Comparison of ENCODE assay signal across 10 mouse cellular contexts in the genomic region with DNA sequence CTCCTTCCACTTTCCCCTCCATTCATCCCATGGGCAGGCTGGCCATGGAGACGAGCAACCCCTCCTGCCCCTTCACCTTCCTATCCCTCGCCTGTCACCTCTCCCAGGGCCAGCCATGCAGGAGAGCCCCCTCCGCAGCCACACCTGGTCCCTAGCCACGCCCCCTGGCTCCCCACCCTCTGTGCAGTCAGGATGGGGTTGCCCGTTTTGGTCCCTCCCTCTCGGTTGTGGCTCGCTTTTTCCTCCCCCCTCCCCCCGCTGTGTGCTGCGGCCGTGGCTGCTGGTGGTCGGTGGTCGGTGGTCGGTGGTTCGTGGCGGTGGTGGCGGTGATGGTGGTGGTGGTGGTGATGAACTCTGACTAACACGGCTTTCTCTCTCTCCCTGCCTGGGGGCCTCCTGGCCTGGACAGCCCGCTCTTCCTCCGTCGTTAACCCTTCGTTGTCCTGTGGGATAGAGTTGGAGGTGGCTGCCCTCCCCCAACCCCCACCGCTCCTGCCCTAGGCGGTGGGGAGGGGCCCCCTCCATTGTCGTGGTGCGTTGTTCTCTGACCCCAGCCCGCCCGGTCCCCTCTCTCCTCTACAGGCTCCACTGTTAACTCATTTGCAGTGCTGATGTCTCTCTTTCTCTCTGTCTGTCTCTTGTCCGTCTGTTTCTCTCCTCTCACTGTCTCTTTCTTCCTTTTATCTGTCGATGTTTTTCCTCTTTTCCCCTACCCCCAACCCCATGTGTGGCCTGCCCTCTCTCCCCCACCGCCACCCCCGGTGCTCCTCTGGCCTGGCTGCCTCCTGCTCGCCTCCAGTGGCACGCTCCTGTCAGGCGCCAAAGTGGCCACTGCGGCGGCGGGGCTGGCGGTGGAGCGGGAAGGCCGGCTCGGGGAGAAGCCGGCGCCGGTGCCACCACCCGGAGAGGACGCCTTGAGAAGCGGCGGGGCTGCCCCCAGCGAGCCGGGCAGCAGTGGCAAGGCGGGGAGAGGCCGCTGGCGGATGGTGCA. TPM values are rescaled to one million over a fixed set of nuclear protein-coding genes. Genes with fewer than 3 reads are reported as not detected.
A peak's percentile ranks its signal among the peaks of the same experiment; 100 is the strongest.
DNase-seq lines count a peak whose midpoint lies in the region; ATAC-seq and TF ChIP-seq lines count a peak whose summit lies in the region.
"Had no signal": no experiment of that assay in that cellular context is flagged by ENCODE, and none has a peak within 500 bp of the region (broad histone marks: within the 10 kb centered on the region; RNA-seq: fewer than 3 reads in every experiment).

No protein-coding gene starts in this region.

- no peak for TF ChIP-seq CTCF in lung, adult 2 months (IDR thresholded peaks at IDR 0.05; ENCODE audit: insufficient read depth, low read length)

- 3% methylated on average over 52 of the region's 53 CpGs for whole genome bisulfite sequencing in lung, embryonic 16.5 days
- WGBS in lung, adult 2 months, result 10% methylated on average over 53 of the region's 53 CpGs
- WGBS in forebrain, embryonic 16.5 days, result 5% methylated on average over 52 of the region's 53 CpGs
- 5% methylated on average over 50 of the region's 53 CpGs for WGBS in limb, embryonic 15.5 days

- H3K27ac ChIP-seq in lung, embryonic 16.5 days (ENCODE audit: low read length), result no peak overlapping the region
- H3K27ac ChIP-seq in forebrain, embryonic 16.5 days (ENCODE audit: low read length), result no peak overlapping the region
- H3K27ac ChIP-seq in limb, embryonic 15.5 days, result no peak overlapping the region

- H3K36me3 ChIP-seq in lung, embryonic 16.5 days (ENCODE audit: control insufficient read depth, insufficient read depth, low read length), result no peaks in the 10 kb centered on the region
- no peaks in the 10 kb centered on the region for H3K36me3 ChIP-seq in forebrain, embryonic 16.5 days (ENCODE audit: control insufficient read depth, insufficient read depth)
- no peaks in the 10 kb centered on the region for H3K36me3 ChIP-seq in limb, embryonic 15.5 days

- H3K27me3 ChIP-seq in lung, embryonic 16.5 days (ENCODE audit: control insufficient read depth, insufficient read depth, low read depth, low read length), result peaks cover 3% of the 10 kb centered on the region
- no peaks in the 10 kb centered on the region for H3K27me3 ChIP-seq in forebrain, embryonic 16.5 days (replicated peaks; ENCODE audit: control insufficient read depth, insufficient read depth, low read length)
- H3K27me3 ChIP-seq in limb, embryonic 15.5 days, result peaks cover 54% of the 10 kb centered on the region

- ATAC-seq in lung, embryonic 16.5 days (ENCODE audit: low read depth), result peak; percentile 40; the same call in 1 of the 2 replicates
- peak; percentile 24; the same call in 1 of the 2 replicates for ATAC-seq in forebrain, embryonic 16.5 days
- no peak for ATAC-seq in limb, embryonic 15.5 days (ENCODE audit: insufficient number of reproducible peaks, low FRiP score, low TSS enrichment, low read depth)

- no peak overlapping the region; the same call in 1 of the 2 replicates for H3K9ac ChIP-seq in lung, embryonic 16.5 days (ENCODE audit: low read length)
- H3K9ac ChIP-seq in forebrain, embryonic 16.5 days (replicated peaks; ENCODE audit: low read depth, low read length), result no peak overlapping the region; the same call in 1 of the 2 replicates
- no peak overlapping the region for H3K9ac ChIP-seq in limb, embryonic 15.5 days

- peak overlapping the region; percentile 32 for H3K4me3 ChIP-seq in lung, embryonic 16.5 days (ENCODE audit: low read length)
- no peak overlapping the region for H3K4me3 ChIP-seq in lung, adult 2 months (replicated peaks; ENCODE audit: extremely low read depth, low read depth, low read length)
- peak overlapping the region; percentile 20 for H3K4me3 ChIP-seq in forebrain, embryonic 16.5 days (replicated peaks; ENCODE audit: low read length)
- peak overlapping the region; percentile 30 for H3K4me3 ChIP-seq in limb, embryonic 15.5 days
- H3K4me3 ChIP-seq: myocyte had no signal

- H3K9me3 ChIP-seq in lung, embryonic 16.5 days (ENCODE audit: control insufficient read depth, low read length), result no peaks in the 10 kb centered on the region
- H3K9me3 ChIP-seq in forebrain, embryonic 16.5 days (ENCODE audit: control insufficient read depth, low read length), result no peaks in the 10 kb centered on the region
- no peaks in the 10 kb centered on the region for H3K9me3 ChIP-seq in limb, embryonic 15.5 days

- H3K4me1 ChIP-seq in lung, embryonic 16.5 days (replicated peaks; ENCODE audit: control insufficient read depth, insufficient read depth, low read length), result peaks cover 12% of the 10 kb centered on the region
- no peaks in the 10 kb centered on the region for H3K4me1 ChIP-seq in lung, adult 2 months (ENCODE audit: control insufficient read depth, insufficient read depth, low read length)
- H3K4me1 ChIP-seq in forebrain, embryonic 16.5 days (replicated peaks; ENCODE audit: control insufficient read depth, insufficient read depth, low read length), result peaks cover 6% of the 10 kb centered on the region
- peaks cover 35% of the 10 kb centered on the region for H3K4me1 ChIP-seq in limb, embryonic 15.5 days

- no peak for DNase-seq in lung, adult 2 months
- DNase-seq in testis, postnatal 10 days (ENCODE audit: low spot score), result peak; percentile 58
- no peak for DNase-seq in spleen, postnatal 36 days (ENCODE audit: low spot score in 2 of 2)
- DNase-seq in left cerebral cortex, adult 18-20 months (ENCODE audit: low spot score in 2 of 2), result no peak
- DNase-seq: cerebellum, postnatal 25 days; kidney, postnatal 25 days had no signal

- TF ChIP-seq POLR2A in lung, adult 2 months (IDR thresholded peaks at IDR 0.05; ENCODE audit: borderline replicate concordance, extremely low read depth, low read depth, low read length), result no peak

- H3K4me2 ChIP-seq in lung, embryonic 16.5 days (ENCODE audit: low read depth, low read length), result peak overlapping the region; percentile 56
- peak overlapping the region; percentile 36 for H3K4me2 ChIP-seq in forebrain, embryonic 16.5 days (ENCODE audit: low read length)
- peak overlapping the region; percentile 47 for H3K4me2 ChIP-seq in limb, embryonic 15.5 days

RNA-seq across cellular contexts. Expression of gene Syt7, which starts 33.4 kb away (rescaled TPM):
- polyA plus RNA-seq in lung, embryonic 16.5 days (2015; fragmentation: Nextera tagmentation; extraction: Ambion mirVana), result 0.75 and 0.82 TPM in 2 replicates
- 10.9 and 11.7 TPM in 2 replicates for polyA plus RNA-seq in lung, adult 2 months (2012; rRNA removed)
- polyA plus RNA-seq in forebrain, embryonic 16.5 days (2015; fragmentation: Nextera tagmentation; extraction: Ambion mirVana), result 6.9 and 9.7 TPM in 2 replicates
- 1.3 and 1.4 TPM in 2 replicates for polyA plus RNA-seq in limb, embryonic 15.5 days (2015; fragmentation: Nextera tagmentation; extraction: Ambion mirVana)
- total RNA-seq in left cerebral cortex, adult 18-20 months (2021), result 100 to 1,000 TPM; 267 to 301 TPM

RNA-seq across cellular contexts. Expression of gene Lrrc10b, which starts 35.0 kb away (rescaled TPM):
- polyA plus RNA-seq in lung, embryonic 16.5 days (2015; fragmentation: Nextera tagmentation; extraction: Ambion mirVana), result 0.52 and 0.73 TPM in 2 replicates
- polyA plus RNA-seq in lung, adult 2 months (2012; rRNA removed), result 20.6 and 25.6 TPM in 2 replicates
- polyA plus RNA-seq in forebrain, embryonic 16.5 days (2015; fragmentation: Nextera tagmentation; extraction: Ambion mirVana), result 0.52 and 0.99 TPM in 2 replicates
- 0.46 and 0.68 TPM in 2 replicates for polyA plus RNA-seq in limb, embryonic 15.5 days (2015; fragmentation: Nextera tagmentation; extraction: Ambion mirVana)
- 10 to 100 TPM; 12.7 to 27.8 TPM for total RNA-seq in left cerebral cortex, adult 18-20 months (2021)

Comparison
In these comparisons a context has a peak if more than half of its experiments do, and no peak if none do; other contexts are left out.
1. RNA of gene Lrrc10b, which starts 35.0 kb away (polyA plus RNA-seq): 20.6 to 25.6 TPM in lung, adult 2 months; 0.52 to 0.99 TPM in forebrain, embryonic 16.5 days, 0.52 to 0.73 TPM in lung, embryonic 16.5 days and 0.46 to 0.68 TPM in limb, embryonic 15.5 days; every median in the first group is over 10 times any median in the second.
2. Peak in every context shown above with its lines, with median percentiles within 50 percentile points of each other: H3K4me2 ChIP-seq.